Mouse (Mus musculus): ENCODE results near the gene Mrpl14.

Mrpl14 gene

DNA sequence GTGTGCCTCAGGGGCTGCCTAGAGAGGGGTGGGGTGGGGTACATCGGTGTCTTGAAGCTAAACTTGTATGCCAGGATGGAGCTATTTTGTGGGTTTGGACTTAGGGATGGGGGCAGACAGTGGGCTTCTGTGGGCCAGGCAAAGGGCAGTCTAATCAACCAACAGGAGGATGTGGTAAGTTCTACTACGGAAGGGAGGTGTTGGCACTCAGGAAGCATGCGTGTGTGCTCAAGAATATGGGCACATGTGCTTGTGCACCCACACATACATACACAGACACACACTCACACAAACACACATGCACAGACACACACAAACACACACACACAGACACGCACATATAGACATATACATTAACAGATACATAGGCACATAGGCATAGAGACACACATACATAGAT is 61.2 kb downstream of the Mrpl14 start:
- no peak for DNase-seq (ENCODE audit: low spot score in 2 of 2)
